Mouse (Mus musculus) liver, embryonic 14.5 days (tissue): ENCODE measurements around the gene Lrrc8d.

Experiments
- CTCF ChIP-seq: IDR thresholded peaks from 2 replicates; pipeline ENCODE4 v1.5.1; 2016; ENCODE audit warnings: antibody characterized with exemption, low read depth, control low read depth
- EP300 ChIP-seq: IDR thresholded peaks from 2 replicates; pipeline ENCODE4 v1.6.1; 2016; ENCODE audit warnings: antibody characterized with exemption, low read depth

DNA sequence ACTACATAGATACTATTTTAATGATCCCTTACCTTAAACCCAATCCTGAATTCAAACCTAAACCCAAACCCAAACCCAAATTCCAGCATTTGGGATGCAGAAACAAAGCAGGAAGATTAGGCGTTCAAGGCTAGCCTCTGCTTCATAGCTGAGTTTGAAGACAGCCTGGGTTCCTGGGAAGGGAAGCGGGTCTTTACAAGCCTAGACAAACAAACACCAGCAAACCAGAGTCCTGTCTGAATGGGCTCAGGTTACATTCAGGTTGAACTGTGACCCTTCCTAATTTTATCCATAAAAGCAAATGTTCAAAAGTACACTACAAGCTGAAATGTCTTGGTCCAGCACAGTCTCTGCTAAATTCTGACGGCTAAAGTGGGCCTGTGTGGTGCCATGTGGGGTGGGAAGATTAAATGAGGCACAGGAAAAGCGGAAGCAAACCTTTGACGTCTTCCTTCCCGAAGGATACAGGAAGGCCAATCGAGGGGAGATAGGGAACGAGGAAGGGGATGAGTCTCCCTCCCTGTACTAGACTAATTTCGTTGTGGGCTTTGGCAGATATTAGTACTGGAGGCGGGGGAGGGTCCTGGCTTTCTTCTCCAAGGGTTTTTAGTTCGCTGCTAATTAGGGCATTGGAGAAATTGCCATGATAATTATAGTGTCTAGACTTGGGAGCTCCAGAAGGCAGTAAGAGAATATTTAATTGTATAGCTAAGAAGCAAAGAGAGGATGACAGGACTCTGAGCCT lies 160.1 kb downstream of the Lrrc8d start:
- no peak for TF ChIP-seq EP300
- TF ChIP-seq CTCF: no peak
